Mouse (Mus musculus) splenic B cell, adult 2 months (primary cell): ENCODE results near the gene Gm4131.

Experiments
- DNase-seq: peaks from one replicate; pipeline ENCODE4 v3.0.0-alpha.2; 2011; ENCODE audit warnings: low read depth, low spot score
- H3K27me3 ChIP-seq: 2 replicates; pipeline ENCODE4 v1.6.1; 2012; ENCODE audit warnings: mild to moderate bottlenecking, low read length, moderate library complexity, mixed read lengths; ENCODE audit not compliant: control insufficient read depth, poor library complexity, insufficient read depth, severe bottlenecking
- H3K36me3 ChIP-seq: 2 replicates; pipeline ENCODE4 v1.6.1; 2012; ENCODE audit warnings: mild to moderate bottlenecking, low read length, moderate library complexity, mixed read lengths; ENCODE audit not compliant: control insufficient read depth, poor library complexity, insufficient read depth, severe bottlenecking

The Gm4131 gene

DNA sequence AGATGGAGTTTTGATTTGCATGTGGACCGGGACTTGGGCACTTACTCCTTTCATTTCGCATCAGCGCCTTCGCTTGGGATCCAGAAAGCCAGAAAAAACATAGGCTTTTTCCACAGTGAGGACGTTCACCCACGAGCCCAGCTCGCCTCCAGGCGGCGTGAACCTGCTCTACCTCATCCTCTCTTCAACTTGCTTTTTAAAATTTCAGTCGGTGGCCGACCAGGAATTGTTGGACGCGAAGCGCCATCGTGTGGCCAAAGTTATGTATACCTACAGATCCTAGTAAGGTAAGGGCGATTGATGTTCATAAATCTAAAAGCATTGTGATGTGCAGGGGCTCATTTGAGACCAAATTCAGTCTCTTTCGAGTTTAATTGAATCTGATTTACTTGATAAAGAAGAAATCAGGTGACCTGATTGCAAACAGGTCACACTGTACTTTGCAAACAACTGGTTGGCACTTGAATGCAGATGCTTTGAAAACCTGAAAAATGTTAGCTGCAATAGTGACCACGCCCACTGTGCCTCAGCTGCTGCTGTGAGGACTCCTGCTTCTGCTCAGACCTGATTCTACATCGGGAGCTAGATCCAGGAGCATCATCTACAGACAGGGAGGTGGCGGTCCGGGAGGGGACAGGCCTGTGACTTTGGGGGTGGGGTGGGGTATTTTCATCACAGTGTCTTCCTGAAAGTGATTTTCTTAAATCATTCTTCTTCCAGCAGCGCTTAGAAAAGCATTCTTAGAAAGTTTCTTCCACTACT, 109.1 kb downstream of the Gm4131 start:
- no peaks in the 10 kb centered on the region for H3K36me3 ChIP-seq
- peak; percentile 73 for DNase-seq

DNA sequence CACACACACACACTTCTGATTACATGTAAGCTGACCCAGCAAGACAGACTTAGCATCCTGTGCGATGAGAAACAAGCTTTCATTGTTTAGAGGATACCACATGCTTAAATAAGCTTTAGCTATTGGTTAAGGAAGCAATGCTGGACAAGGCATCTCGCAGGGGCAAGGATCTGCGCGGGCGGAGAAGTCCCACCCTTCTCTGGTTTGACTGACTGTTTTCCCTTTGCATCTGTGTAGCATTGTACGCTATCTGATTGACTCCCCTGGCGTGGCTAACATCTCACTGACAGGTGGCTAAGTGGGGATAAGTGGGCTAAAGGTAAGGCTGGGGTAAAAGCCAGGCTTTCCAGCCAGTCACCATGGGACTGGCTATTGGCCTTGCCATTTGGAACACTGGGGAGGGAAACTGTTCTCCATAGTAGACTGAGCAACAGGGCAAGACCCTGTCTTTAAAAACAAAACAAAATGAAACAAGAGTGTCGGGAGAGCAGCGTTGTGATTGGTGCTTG, 110.4 kb downstream of the Gm4131 start, which contains the start of gene Gucy1b2:
Gucy1b2 (minus strand) TSS at position 51 of the 509 bp plus-strand sequence.
- Histone ChIP-seq H3K36me3 (no peaks in the 10 kb centered on the region), H3K27me3 (no peaks in the 10 kb centered on the region)
- DNase-seq: no peak

More for the DNA sequence above, 109.1 kb downstream of the Gm4131 start:
- H3K27me3 ChIP-seq: no peaks in the 10 kb centered on the region

DNA sequence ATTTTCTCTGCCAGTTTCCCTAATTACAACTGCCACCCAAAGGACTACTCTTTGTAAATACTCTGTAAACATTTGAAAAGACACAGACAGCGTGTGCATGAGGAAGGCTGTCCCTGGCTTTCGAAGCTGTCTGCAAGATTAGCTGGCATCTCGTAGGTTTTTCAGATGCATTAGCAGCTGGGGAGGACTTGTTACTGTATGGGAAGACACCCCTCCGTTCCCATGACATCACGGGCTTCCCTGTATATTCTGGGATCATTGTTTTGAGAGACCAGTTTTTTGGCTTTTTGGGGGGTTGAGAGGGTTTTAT, 111.2 kb downstream of the Gm4131 start:
- no peaks in the 10 kb centered on the region for H3K27me3 ChIP-seq
- DNase-seq: no peak
- H3K36me3 ChIP-seq: no peaks in the 10 kb centered on the region

DNA sequence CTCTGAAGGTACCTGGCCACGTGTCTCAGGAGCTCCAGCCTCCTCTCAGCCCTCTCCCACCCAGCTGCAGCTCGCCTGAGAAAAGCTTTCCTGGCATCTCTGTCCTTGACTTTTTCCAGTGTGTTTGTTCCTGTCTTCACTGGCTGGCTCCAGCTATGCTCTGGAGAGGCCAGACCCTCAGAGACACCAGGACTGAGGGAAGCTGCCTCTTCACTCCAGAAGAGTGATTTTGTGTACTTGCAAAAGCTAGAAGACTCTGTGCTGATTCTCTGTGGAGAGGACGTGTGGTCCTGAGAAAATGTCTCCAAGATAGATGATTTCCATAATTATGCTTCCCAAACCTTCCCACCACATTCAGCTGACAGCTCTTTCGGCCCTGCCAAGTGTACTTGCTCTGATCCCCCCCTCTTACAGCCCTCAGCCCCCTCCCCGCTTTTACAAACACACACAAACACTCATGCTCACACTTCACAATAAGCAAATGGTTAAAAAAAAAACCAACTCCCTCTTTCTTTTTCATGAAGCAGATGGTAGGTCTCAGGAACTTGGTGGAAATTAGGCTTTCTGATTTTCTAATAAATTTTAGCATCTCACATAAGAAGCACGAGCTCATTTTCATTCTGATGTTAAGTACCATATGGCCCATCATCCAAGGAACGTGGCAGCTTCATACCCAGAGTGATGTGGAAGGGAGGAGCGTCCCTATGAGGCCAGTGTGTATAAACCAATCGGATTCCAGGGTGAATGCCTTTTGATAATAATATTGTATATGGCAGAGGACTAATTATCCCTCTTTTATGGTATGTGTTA, 111.8 kb downstream of the Gm4131 start:
- Histone ChIP-seq H3K36me3 (no peaks in the 10 kb centered on the region), H3K27me3 (no peaks in the 10 kb centered on the region)
- no peak for DNase-seq

DNA sequence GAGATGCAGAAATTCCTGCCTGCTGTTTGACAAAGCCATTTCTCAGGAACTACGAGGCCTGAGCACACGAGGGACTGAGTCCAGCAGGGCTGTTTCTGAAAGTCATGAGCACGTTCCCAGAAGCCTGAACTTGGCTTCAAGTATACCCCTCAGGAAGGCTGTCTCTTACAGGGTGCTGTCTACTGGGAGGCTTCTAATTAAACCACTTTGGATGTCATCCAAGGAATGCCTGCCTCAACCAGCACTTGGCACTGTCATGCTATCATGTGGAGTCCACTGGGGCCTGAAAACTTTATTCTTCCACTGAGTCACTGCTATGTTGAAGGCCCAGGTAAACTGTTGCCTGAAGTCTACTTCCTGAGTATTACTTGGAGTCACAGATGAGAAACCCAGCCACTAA, 112.6 kb downstream of the Gm4131 start:
- Histone ChIP-seq H3K27me3 (no peaks in the 10 kb centered on the region), H3K36me3 (no peaks in the 10 kb centered on the region)
- no peak for DNase-seq

DNA sequence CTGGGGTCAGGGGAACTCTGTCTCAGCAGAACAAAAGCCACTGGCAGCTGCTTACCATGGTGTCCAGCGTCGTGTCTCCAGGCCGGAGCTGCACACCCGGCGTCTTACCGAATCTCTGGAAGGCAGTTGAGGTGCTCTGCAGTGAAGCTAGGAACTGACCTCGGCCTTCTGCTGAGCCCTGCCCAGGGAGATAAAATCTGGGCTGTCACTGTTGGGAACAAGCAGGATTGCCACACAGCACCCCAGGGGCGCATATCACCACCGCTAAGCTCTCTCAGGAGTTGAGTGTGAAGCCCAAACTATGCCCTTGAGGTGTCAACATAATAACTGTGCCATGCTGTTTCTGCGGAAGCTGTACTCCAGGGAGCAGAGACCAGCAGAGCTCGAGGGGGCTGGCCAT, 113.4 kb downstream of the Gm4131 start:
- Histone ChIP-seq H3K27me3 (no peaks in the 10 kb centered on the region), H3K36me3 (no peaks in the 10 kb centered on the region)
- DNase-seq: no peak

DNA sequence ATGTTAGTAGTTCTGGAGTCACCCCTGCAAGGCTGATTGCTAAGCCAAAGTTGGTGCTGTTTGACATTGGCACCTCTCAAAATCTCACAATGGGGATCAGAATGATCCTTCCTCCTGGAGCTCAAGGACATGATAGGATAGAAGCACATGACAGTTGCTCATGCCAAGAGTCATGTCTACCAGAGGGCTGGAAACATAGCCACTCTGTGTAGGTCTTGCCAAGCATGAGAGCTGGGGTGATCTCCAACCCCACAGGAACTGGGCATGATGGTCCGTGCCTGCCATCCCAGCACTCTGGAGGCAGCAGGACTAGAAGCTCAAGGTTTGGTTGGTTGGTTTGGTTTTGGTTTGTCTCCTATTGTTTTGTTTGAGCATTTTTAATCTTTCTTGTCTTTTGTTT, 116.0 kb downstream of the Gm4131 start:
- Histone ChIP-seq H3K27me3 (no peaks in the 10 kb centered on the region), H3K36me3 (no peaks in the 10 kb centered on the region)
- DNase-seq: no peak

DNA sequence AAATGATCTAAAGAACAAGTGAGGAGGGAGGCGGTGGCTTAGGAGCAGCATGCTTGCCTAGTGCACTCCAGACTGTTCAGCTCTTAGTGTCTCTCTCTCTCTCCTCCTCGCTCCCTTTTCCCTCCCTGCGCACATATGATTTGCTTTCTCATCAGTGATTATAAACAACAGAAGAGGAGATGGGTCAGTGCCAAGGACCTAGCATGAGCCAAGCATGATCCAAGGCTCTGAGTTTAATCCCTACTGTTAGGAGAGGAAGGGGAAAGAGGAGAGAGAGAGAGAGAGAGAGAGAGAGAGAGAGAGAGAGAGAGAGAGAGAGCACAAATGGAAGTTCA, 119.5 kb downstream of the Gm4131 start:
- H3K36me3 ChIP-seq: no peaks in the 10 kb centered on the region

DNA sequence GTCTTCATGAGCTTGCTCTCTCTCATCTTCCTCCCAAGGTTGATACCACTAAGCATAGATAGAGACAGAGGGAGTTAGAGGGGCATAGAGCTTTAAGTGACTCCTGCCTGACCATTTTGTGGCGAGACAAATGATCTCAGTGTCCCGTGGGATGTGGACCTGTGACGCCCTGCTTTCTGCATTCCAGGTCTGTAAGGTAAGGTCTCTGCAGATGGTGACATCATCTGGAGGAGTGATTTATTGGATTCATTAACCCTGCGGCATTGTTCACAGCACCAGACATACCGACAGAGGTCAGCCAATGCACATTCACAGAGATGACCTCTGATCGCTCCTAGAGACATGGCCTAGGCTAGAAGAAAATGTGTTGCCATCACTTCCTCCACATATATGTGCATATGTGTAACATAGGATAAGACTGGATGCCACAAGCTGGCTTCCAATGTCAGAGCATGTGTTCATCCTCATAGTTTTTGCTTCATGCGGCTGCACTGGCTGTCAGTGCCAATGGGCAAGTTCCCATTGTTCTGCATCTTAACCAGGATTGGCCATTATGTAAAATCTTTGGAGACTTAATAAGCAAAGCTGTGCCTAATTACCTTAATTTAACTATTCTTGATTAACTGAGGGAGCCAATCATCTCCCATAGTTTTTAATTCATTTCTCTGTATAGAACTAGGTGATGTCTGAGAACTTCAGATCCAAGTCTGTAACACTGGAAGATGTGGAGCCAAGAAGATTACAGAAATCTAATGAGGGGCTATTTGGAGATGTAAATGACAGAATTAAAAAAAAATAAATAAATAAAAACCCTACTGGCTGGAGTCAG, 120.1 kb downstream of the Gm4131 start:
- DNase-seq: no peak
- no peaks in the 10 kb centered on the region for H3K27me3 ChIP-seq
- no peaks in the 10 kb centered on the region for H3K36me3 ChIP-seq

More for the DNA sequence above, 119.5 kb downstream of the Gm4131 start:
- no peaks in the 10 kb centered on the region for H3K27me3 ChIP-seq
- DNase-seq: no peak

DNA sequence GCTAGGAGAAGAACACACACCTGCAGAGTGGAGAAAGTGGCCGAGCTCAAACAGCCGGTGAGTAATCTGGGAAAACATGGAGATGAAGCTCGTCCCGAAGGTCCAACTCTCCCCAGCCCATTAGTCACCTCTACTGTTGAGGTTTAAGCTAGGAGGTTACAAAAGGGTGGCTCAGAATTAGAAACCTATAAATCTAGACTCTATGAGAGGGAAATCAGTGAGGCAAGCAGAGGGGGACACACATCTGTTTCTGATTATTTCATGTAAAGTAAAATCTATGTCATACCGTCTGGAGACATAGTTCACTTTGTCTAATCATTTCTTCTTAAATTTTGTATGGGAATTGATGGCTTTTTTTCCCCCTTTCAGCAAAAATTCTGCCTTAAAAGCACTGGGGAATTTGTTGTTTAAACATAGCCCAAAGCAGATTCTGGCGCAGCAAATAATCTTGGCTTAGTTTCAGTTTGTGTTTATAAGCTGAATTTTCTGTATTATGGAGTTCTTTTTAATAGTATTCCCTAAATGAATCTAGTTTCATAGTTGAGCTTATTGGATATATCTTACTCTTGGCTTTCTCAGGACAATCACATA, 122.8 kb downstream of the Gm4131 start:
- H3K27me3 ChIP-seq: no peaks in the 10 kb centered on the region
- H3K36me3 ChIP-seq: no peaks in the 10 kb centered on the region
- DNase-seq: no peak

DNA sequence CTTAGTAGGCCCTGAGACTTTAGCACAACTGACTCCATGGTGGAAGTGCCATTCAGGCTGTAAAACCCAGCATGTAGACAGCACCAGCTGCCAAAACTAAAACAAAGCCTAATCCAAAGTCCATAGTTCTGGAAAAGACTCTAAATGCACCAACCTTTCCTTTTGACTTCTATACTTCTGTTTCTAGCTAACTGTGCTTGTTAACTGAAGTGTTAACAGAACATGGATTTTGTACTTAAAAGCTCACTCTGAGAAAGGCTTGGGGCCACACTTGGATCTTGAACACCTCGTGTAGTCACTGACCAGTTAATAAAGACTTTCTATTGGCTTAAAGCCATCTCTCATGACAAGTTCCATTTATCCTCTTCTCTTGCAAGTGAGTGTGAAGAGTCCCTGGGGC, 123.8 kb downstream of the Gm4131 start:
- Histone ChIP-seq H3K36me3 (no peaks in the 10 kb centered on the region), H3K27me3 (no peaks in the 10 kb centered on the region)
- no peak for DNase-seq

DNA sequence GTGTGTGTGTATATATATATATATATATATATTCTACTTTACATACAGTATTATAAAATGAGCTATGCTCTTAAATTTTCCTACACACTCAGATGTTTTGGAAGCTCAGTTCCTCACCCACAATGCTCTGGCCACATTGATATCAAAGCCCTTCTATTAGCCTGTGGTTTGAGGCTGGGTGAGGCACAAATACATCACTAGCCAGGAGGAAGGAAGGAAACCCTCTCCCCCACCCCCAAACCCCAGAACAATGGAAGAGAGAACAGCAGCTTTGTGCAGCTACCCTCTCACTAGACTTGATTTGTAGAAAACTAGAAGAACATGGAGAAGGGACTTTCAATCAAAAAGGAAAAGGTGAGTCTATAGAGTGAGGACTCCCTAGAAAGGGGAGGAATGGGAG, 126.7 kb downstream of the Gm4131 start:
- Histone ChIP-seq H3K36me3 (no peaks in the 10 kb centered on the region), H3K27me3 (no peaks in the 10 kb centered on the region)
- no peak for DNase-seq

DNA sequence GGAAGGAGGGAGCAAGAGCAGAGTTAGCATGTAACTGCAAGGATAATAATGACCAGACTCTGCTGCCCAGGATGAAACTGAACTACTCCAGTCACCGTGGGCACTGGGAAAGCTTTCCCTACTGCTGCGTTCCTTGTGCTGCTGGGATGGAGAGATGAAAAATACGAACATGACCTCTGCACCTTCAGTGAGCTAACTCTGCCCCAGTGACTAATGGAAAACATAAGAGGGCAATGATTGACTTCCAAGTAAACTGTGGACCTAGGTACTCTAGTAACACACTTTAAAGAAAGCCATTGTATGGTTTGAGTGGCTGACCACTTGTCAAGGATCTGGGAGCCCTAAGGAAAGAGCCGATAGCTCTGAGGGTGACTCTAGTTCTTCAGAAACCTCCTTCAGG, 128.5 kb downstream of the Gm4131 start:
- Histone ChIP-seq H3K36me3 (no peaks in the 10 kb centered on the region), H3K27me3 (no peaks in the 10 kb centered on the region)
- DNase-seq: no peak

DNA sequence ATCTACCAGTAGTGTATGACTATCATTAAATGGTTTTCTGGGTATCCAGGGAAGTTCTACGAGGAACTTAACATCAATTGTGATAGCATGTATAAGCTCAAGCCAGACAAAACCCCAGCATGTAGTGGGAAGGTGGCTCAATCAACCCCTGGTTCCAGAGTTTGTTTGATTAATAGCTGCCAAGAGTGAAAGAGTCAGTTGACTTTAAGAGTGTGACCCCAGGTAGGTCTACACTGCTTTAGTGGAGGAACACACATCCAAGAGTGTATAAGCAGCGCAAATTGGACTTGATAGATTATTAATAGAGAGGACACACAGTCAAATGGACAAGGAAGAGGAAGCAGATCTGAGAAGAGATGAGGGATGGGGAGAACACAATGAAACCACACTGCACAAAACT, 128.9 kb downstream of the Gm4131 start:
- no peaks in the 10 kb centered on the region for H3K27me3 ChIP-seq
- no peaks in the 10 kb centered on the region for H3K36me3 ChIP-seq
- no peak for DNase-seq
